Mouse (Mus musculus): Measurements from ENCODE around the gene Vwa3a. TPM values are rescaled to one million over a fixed set of nuclear protein-coding genes. Genes with fewer than 3 reads are reported as not detected.
A peak's percentile ranks its signal among the peaks of the same experiment; 100 is the strongest.

Vwa3a gene
- total and polyA plus RNA-seq, 2 experiments from 2014 or later = 2.5 to 5.0 TPM

GRCm38 (mm10) chr7:120778012-120778411, 38.9 kb downstream of the Vwa3a start:
- WGBS = 59% methylated on average over 2 of the region's 2 CpGs
- H3K27me3 ChIP-seq (ENCODE audit: insufficient read depth, low read length) = no peaks in the 10 kb centered on the region

GRCm38 (mm10) chr7:120795544-120795943, 56.4 kb downstream of the Vwa3a start:
- H3K4me1 ChIP-seq (ENCODE audit: insufficient read depth) = no peaks in the 10 kb centered on the region
- no peak overlapping the region for H3K4me2 ChIP-seq (ENCODE audit: low read depth)
- no peaks in the 10 kb centered on the region for H3K36me3 ChIP-seq (ENCODE audit: insufficient read depth)
- H3K9me3 ChIP-seq (ENCODE audit: low read length) = no peaks in the 10 kb centered on the region
- H3K27me3 ChIP-seq (ENCODE audit: insufficient read depth, low read length) = no peaks in the 10 kb centered on the region
- H3K4me3 ChIP-seq (ENCODE audit: low read depth, low read length) = no peak overlapping the region
- ATAC-seq (no peak), DNase-seq (no peak)
- no peak overlapping the region for H3K9ac ChIP-seq
- TF ChIP-seq CTCF (IDR thresholded peaks at IDR 0.05; ENCODE audit: low read depth) = no peak
- WGBS = 82% methylated on average over 4 of the region's 4 CpGs
- no peak overlapping the region for H3K27ac ChIP-seq (ENCODE audit: low read depth, low read length)

More at GRCm38 (mm10) chr7:120778012-120778411, 38.9 kb downstream of the Vwa3a start:
- no peaks in the 10 kb centered on the region for H3K9me3 ChIP-seq (ENCODE audit: low read length)
- H3K4me1 ChIP-seq (ENCODE audit: insufficient read depth) = no peaks in the 10 kb centered on the region
- DNase-seq (no peak), ATAC-seq (no peak)
- no peak for TF ChIP-seq CTCF (IDR thresholded peaks at IDR 0.05; ENCODE audit: low read depth)
- H3K27ac ChIP-seq (ENCODE audit: low read depth, low read length) = no peak overlapping the region
- no peaks in the 10 kb centered on the region for H3K36me3 ChIP-seq (ENCODE audit: insufficient read depth)
- no peak overlapping the region for H3K4me2 ChIP-seq (ENCODE audit: low read depth)
- H3K4me3 ChIP-seq (ENCODE audit: low read depth, low read length) = no peak overlapping the region
- H3K9ac ChIP-seq = no peak overlapping the region

- DNase-seq = no peak
- Histone ChIP-seq H3K9me3 (ENCODE audit: low read length) (no peaks in the 10 kb centered on the region), H3K36me3 (ENCODE audit: insufficient read depth) (no peaks in the 10 kb centered on the region), H3K4me3 (ENCODE audit: low read depth, low read length) (no peak overlapping the region), H3K27me3 (ENCODE audit: insufficient read depth, low read length) (no peaks in the 10 kb centered on the region), H3K4me1 (ENCODE audit: insufficient read depth) (no peaks in the 10 kb centered on the region), H3K4me2 (ENCODE audit: low read depth) (no peak overlapping the region), H3K27ac (ENCODE audit: low read depth, low read length) (no peak overlapping the region), H3K9ac (no peak overlapping the region)
- TF ChIP-seq CTCF (IDR thresholded peaks at IDR 0.05; ENCODE audit: low read depth) = no peak
- whole genome bisulfite sequencing = 73% methylated on average over 3 of the region's 3 CpGs
- ATAC-seq = no peak
These were observed 57.3 kb downstream of the Vwa3a start for GRCm38 (mm10) chr7:120796369-120796768.

- no peaks in the 10 kb centered on the region for H3K9me3 ChIP-seq (ENCODE audit: low read length)
- no peak overlapping the region for H3K4me2 ChIP-seq (ENCODE audit: low read depth)
- TF ChIP-seq CTCF (IDR thresholded peaks at IDR 0.05; ENCODE audit: low read depth) = no peak
- H3K9ac ChIP-seq = no peak overlapping the region
- no peak overlapping the region for H3K4me3 ChIP-seq (ENCODE audit: low read depth, low read length)
- H3K27ac ChIP-seq (ENCODE audit: low read depth, low read length) = no peak overlapping the region
- ATAC-seq = no peak
- H3K27me3 ChIP-seq (ENCODE audit: insufficient read depth, low read length) = no peaks in the 10 kb centered on the region
- 94% methylated on average over 2 of the region's 2 CpGs for WGBS
- DNase-seq = no peak
- no peaks in the 10 kb centered on the region for H3K4me1 ChIP-seq (ENCODE audit: insufficient read depth)
- H3K36me3 ChIP-seq (ENCODE audit: insufficient read depth) = no peaks in the 10 kb centered on the region
These were observed 64.2 kb downstream of the Vwa3a start for GRCm38 (mm10) chr7:120803268-120803667.

- Histone ChIP-seq H3K4me1 (ENCODE audit: insufficient read depth) (no peaks in the 10 kb centered on the region), H3K27ac (ENCODE audit: low read depth, low read length) (no peak overlapping the region), H3K27me3 (ENCODE audit: insufficient read depth, low read length) (no peaks in the 10 kb centered on the region), H3K36me3 (ENCODE audit: insufficient read depth) (no peaks in the 10 kb centered on the region), H3K4me3 (ENCODE audit: low read depth, low read length) (peak overlapping the region; percentile 16), H3K9ac (0 out of 2 replicates have a peak overlapping the region, but pooled peaks have one; percentile 14), H3K4me2 (ENCODE audit: low read depth) (peak overlapping the region; percentile 47), H3K9me3 (ENCODE audit: low read length) (no peaks in the 10 kb centered on the region)
- TF ChIP-seq CTCF (IDR thresholded peaks at IDR 0.05; ENCODE audit: low read depth) = no peak
- WGBS = 5% methylated on average over 27 of the region's 27 CpGs
- ATAC-seq = no peak
- DNase-seq = no peak
These were observed 70.6 kb downstream of the Vwa3a start for GRCm38 (mm10) chr7:120809705-120810104.

- Histone ChIP-seq H3K4me2 (ENCODE audit: low read depth) (no peak within 1 kb of the TSS), H3K9me3 (ENCODE audit: low read length) (no peaks in the 10 kb centered on the region), H3K27ac (ENCODE audit: low read depth, low read length) (no peak within 1 kb of the TSS), H3K4me3 (ENCODE audit: low read depth, low read length) (no peak within 1 kb of the TSS), H3K9ac (no peak within 1 kb of the TSS), H3K36me3 (ENCODE audit: insufficient read depth) (no peaks in the 10 kb centered on the region), H3K27me3 (ENCODE audit: insufficient read depth, low read length) (no peaks in the 10 kb centered on the region), H3K4me1 (ENCODE audit: insufficient read depth) (no peaks in the 10 kb centered on the region)
- no peak for TF ChIP-seq CTCF (IDR thresholded peaks at IDR 0.05; ENCODE audit: low read depth)
- WGBS = 82% methylated on average over 6 of the region's 6 CpGs
- DNase-seq = no peak
- no peak for ATAC-seq
These were observed 72.8 kb downstream of the Vwa3a start, which contains the start of gene Gm5737 for GRCm38 (mm10) chr7:120811834-120812415. TSS of gene Gm5737 (plus strand) at chr7:120812365.

- Histone ChIP-seq H3K36me3 (ENCODE audit: insufficient read depth) (no peaks in the 10 kb centered on the region), H3K4me2 (ENCODE audit: low read depth) (no peak overlapping the region), H3K9ac (no peak overlapping the region), H3K9me3 (ENCODE audit: low read length) (no peaks in the 10 kb centered on the region), H3K27me3 (ENCODE audit: insufficient read depth, low read length) (no peaks in the 10 kb centered on the region), H3K4me3 (ENCODE audit: low read depth, low read length) (no peak overlapping the region), H3K27ac (ENCODE audit: low read depth, low read length) (no peak overlapping the region), H3K4me1 (ENCODE audit: insufficient read depth) (no peaks in the 10 kb centered on the region)
- WGBS = 86% methylated on average over 6 of the region's 6 CpGs
- DNase-seq = no peak
- TF ChIP-seq CTCF (IDR thresholded peaks at IDR 0.05; ENCODE audit: low read depth) = no peak
- ATAC-seq = no peak
These were observed 78.4 kb downstream of the Vwa3a start for GRCm38 (mm10) chr7:120817552-120817951.
